Mouse (Mus musculus): ENCODE measurements around the gene N4bp2l2.

DNA sequence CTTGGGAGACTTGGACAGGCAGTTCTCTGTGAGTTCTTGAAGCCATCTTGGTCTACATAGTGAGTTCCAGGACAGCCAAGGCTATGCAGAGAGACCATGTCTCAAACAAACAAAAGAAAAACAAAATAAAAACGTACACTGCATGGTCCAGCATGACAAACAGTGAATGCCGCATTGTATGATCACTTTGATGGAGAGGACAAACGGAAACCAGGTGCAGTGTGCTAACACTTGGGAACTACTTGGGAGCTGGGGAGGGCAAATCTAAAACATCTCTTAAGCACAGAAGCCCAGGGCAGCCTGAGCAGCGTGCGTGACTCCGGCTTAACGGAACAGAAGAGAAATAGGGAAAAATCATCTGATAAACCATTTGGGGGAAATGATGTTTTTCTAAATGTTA lies 68.9 kb downstream of the N4bp2l2 start, which contains the start of gene N4bp2l1:
- TF ChIP-seq POLR2A (IDR thresholded peaks at IDR 0.05; ENCODE audit: low read depth, low read length) = no peak
- TF ChIP-seq CTCF (conservative IDR thresholded peaks at IDR 0.05; ENCODE audit: insufficient read depth, insufficient read length, low read depth, low read length) = no peak
